Mouse (Mus musculus): ENCODE results near the gene Gm20388. TPM values are rescaled to one million over a fixed set of nuclear protein-coding genes. Genes with fewer than 3 reads are reported as not detected.
A peak's percentile ranks its signal among the peaks of the same experiment; 100 is the strongest.

The Gm20388 gene
- polyA plus RNA-seq, 1 experiment from 2014 or later, result not detected

DNA sequence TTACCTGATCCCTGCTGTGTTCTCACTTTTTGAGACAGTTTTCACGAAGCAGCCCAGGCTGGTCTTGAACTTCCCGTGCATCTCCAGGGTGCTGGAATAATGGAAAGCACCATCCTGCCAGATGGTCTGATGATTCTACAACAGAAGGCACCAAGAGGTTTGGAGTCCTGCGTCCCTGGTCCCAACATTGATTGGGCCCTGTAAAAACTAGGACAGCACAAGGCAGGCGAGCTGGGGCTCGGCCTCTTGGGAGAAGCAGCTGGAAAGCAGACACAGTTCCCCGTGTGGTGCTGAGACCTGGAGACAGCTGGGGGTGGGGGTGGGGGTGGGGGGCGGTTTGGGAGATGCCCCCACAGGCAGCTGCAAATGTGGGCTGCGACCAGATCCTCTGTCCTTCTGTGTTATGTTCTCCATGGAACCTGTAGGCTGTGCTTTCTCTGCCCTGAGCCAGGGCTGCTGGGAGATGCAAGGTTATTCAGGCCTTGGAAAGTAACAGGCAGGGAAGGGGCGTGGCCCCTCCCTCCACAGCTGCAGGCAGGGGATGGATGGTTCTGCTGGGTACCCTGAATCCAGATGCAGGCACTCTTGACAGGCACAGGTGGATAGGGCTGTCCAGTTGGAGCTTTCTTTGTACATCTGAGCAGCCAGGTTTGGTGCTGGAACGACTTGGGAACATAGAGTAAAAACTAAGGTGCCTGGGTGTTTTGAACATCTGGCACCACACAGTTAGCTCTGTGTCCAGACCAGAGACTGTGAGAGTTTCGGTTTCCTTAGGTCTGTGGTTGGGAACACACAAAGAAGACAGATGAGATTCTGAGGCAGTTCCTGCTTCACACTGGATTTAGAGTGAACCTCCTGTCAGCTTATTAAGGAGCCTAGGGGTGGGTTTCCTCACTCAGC, 314.1 kb downstream of the Gm20388 start:
- WGBS, result 58% methylated on average over 11 of the region's 11 CpGs
- no peak overlapping the region for H3K27ac ChIP-seq (replicated peaks in 1 of 2; ENCODE audit: control insufficient read depth in 1 of 2, insufficient read depth in 1 of 2, low read depth in 2 of 2, low read length in 2 of 2)
- no peak overlapping the region for H3K4me2 ChIP-seq (ENCODE audit: low read length)
- H3K4me1 ChIP-seq (ENCODE audit: control insufficient read depth in 2 of 2, insufficient read depth in 2 of 2, low read length in 2 of 2), result peaks cover 15 to 26% of the 10 kb centered on the region in 2 experiments
- no peaks in the 10 kb centered on the region for H3K36me3 ChIP-seq (ENCODE audit: control insufficient read depth, insufficient read depth, low read length)
- H3K9me3 ChIP-seq (ENCODE audit: control insufficient read depth, low read length), result no peaks in the 10 kb centered on the region
- ATAC-seq (ENCODE audit: insufficient number of reproducible peaks, insufficient read depth, low FRiP score, low read depth), result no peak
- H3K9ac ChIP-seq (ENCODE audit: low read length), result no peak overlapping the region
- no peak overlapping the region for H3K4me3 ChIP-seq (ENCODE audit: control insufficient read depth in 1 of 2, insufficient read depth in 1 of 2, low read depth in 1 of 2, low read length in 2 of 2)
- H3K27me3 ChIP-seq (ENCODE audit: control insufficient read depth, insufficient read depth, low read length), result peaks cover 10% of the 10 kb centered on the region; the same call in 1 of the 2 replicates

DNA sequence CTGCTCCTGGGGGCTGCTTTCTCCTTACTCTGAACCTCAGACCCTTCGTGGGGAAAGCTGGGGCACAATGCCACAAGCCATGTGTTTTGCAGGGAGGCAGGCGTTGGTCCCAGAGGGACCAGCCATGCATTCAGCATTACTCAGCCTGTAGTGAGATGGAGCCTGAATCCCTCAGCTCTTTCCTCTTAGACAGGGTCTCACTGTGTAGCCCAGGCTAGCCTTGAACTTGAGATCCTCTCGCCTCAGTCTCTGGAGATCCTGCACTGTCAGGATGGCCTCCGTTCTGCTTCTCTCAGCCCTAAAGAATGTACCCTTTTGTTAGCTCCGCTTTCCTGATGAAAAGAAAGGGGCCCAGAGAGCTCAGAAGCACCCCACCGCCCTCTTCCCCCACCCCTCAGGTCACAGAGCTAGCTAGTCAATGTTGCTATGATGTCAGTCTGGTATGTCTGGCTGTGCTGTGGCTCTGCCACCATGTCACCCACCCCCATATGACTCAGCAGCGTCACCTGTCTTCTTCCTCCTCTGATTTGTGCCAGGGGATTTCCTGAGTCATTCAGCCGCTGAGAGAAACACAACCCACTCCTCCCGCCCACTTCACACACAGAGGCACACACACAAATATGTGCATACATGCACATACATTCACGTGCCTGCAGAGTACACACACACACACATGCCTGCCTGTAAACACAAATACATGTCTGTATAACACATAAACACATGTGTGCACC, 314.9 kb downstream of the Gm20388 start:
- Histone ChIP-seq H3K27ac (replicated peaks in 1 of 2; ENCODE audit: control insufficient read depth in 1 of 2, insufficient read depth in 1 of 2, low read depth in 2 of 2, low read length in 2 of 2) (no peak overlapping the region), H3K9me3 (ENCODE audit: control insufficient read depth, low read length) (no peaks in the 10 kb centered on the region), H3K27me3 (ENCODE audit: control insufficient read depth, insufficient read depth, low read length) (peaks cover 12% of the 10 kb centered on the region; the same call in 1 of the 2 replicates), H3K4me3 (ENCODE audit: control insufficient read depth in 1 of 2, insufficient read depth in 1 of 2, low read depth in 1 of 2, low read length in 2 of 2) (no peak overlapping the region), H3K4me2 (ENCODE audit: low read length) (no peak overlapping the region), H3K4me1 (ENCODE audit: control insufficient read depth in 2 of 2, insufficient read depth in 2 of 2, low read length in 2 of 2) (peaks cover 20 to 34% of the 10 kb centered on the region in 2 experiments), H3K36me3 (ENCODE audit: control insufficient read depth, insufficient read depth, low read length) (no peaks in the 10 kb centered on the region), H3K9ac (ENCODE audit: low read length) (no peak overlapping the region)
- ATAC-seq (ENCODE audit: insufficient number of reproducible peaks, insufficient read depth, low FRiP score, low read depth), result no peak
- WGBS, result 51% methylated on average over 10 of the region's 10 CpGs

DNA sequence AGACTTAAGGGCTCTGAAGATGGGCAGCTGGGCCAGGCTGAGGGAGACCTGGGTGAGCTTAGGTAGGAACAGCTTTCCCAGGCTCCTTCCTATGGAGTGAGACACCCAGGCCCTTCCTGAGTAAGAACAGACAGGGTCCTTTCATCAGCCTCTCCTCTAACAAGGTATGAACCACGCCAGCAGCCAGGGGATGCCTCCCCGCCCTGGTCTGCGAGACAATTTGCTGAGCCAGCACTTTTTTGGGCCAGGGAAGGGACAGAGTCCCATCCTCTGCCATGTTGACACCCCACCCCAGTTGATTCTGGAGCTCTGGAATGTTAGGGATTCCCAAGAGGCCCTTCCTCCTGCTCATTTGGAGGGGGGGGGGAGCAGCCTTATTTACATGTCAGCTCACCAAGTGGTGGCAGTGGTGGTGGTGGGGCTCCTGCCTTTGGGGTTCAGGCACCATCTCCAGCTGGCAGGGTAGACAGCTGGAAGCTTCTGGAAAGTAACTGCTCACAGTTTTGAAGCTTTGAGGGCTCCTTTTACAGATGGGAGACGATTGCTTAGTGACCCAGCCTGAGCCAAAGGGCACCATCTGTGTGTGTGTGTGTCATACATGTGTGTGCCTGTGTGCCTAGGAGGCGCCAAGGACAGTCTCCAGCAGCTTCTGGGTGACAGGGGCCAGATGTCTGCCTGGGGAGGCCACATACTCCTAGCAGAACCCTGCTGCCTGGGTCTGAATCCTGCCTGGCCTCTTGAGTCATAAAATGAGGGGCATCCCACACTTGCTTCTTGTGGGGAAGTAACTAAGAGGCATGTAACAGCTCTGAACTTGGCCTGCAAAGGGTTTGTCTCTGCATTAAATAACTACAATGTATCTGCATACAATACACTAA, 316.3 kb downstream of the Gm20388 start:
- no peak overlapping the region for H3K27ac ChIP-seq (replicated peaks in 1 of 2; ENCODE audit: control insufficient read depth in 1 of 2, insufficient read depth in 1 of 2, low read depth in 2 of 2, low read length in 2 of 2)
- H3K9me3 ChIP-seq (ENCODE audit: control insufficient read depth, low read length), result no peaks in the 10 kb centered on the region
- H3K36me3 ChIP-seq (ENCODE audit: control insufficient read depth, insufficient read depth, low read length), result no peaks in the 10 kb centered on the region
- 54% methylated on average over 5 of the region's 5 CpGs for WGBS
- H3K4me3 ChIP-seq (ENCODE audit: control insufficient read depth in 1 of 2, insufficient read depth in 1 of 2, low read depth in 1 of 2, low read length in 2 of 2), result no peak overlapping the region
- peaks cover 14% of the 10 kb centered on the region for H3K27me3 ChIP-seq (ENCODE audit: control insufficient read depth, insufficient read depth, low read length)
- no peak overlapping the region for H3K9ac ChIP-seq (ENCODE audit: low read length)
- no peak for ATAC-seq (ENCODE audit: insufficient number of reproducible peaks, insufficient read depth, low FRiP score, low read depth)
- no peak overlapping the region for H3K4me2 ChIP-seq (ENCODE audit: low read length)
- peaks cover 30 to 46% of the 10 kb centered on the region in 2 experiments for H3K4me1 ChIP-seq (ENCODE audit: control insufficient read depth in 2 of 2, insufficient read depth in 2 of 2, low read length in 2 of 2)

DNA sequence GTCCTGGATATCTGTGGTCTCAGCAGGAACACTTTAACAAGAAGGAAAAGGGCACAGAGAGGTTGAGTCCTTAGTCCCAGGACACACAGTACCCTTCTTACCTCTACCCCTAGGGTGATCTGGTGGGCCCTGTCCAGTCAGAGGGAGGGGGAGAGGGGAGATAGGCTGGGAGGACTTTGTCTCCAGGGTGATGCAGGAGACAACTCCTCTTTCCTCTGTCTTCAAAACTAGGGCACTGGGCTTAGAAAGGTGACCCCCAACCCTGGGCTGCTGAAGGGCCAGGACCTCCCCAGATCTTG, 316.9 kb downstream of the Gm20388 start:
- no peaks in the 10 kb centered on the region for H3K9me3 ChIP-seq (ENCODE audit: control insufficient read depth, low read length)
- H3K4me2 ChIP-seq (ENCODE audit: low read length), result peak overlapping the region; percentile 80
- no peaks in the 10 kb centered on the region for H3K36me3 ChIP-seq (ENCODE audit: control insufficient read depth, insufficient read depth, low read length)
- no peak for ATAC-seq (ENCODE audit: insufficient number of reproducible peaks, insufficient read depth, low FRiP score, low read depth)
- peaks cover 32 to 52% of the 10 kb centered on the region in 2 experiments for H3K4me1 ChIP-seq (ENCODE audit: control insufficient read depth in 2 of 2, insufficient read depth in 2 of 2, low read length in 2 of 2)
- H3K27ac ChIP-seq (replicated peaks in 1 of 2; ENCODE audit: control insufficient read depth in 1 of 2, insufficient read depth in 1 of 2, low read depth in 2 of 2, low read length in 2 of 2), result no peak overlapping the region
- H3K4me3 ChIP-seq (ENCODE audit: control insufficient read depth in 1 of 2, insufficient read depth in 1 of 2, low read depth in 1 of 2, low read length in 2 of 2), result peak overlapping the region in 1 of 2 experiments; percentile 48; a peak in 1 of 4 replicates
- H3K9ac ChIP-seq (ENCODE audit: low read length), result no peak overlapping the region
- H3K27me3 ChIP-seq (ENCODE audit: control insufficient read depth, insufficient read depth, low read length), result peaks cover 13% of the 10 kb centered on the region

DNA sequence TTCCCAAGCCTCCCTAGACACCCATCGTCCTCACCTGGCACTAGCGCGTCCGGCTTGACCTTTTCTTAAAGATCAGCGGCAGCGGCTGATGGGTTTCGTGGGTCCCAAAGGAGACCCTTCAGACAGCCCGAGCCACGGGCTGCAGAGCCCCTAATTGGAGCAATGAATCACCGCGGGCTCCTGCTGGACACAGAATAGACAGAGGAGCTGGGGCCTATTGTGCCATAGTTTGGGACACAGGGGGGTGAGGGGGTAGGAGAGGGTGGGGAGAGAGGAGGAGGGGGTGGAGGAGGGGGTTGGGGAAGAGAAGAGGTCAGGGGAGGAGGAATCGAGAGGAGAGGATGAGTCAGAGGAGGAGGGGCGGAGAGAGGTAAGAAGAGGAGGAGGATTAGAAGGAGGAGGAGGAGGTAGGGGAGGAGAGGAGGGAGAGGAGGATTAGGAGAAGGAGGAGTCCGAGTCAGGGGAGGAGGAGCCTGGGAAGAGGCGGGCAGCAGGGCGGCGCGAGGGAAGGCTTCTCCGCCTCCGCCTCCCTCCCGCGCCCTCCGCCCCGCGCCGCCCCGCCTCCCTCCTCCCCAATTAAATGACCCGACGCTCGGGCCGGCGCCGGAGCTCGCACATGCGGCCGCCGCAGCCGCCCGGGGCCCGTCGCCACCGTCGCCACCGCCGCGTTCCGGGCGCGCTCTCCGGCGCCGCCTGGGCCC, 317.4 kb downstream of the Gm20388 start, which contains the start of gene Gse1:
Gse1 (plus strand) TSS at position 566 of the 701 bp plus-strand sequence.
- Histone ChIP-seq H3K4me1 (ENCODE audit: control insufficient read depth in 2 of 2, insufficient read depth in 2 of 2, low read length in 2 of 2) (peaks cover 32 to 57% of the 10 kb centered on the region in 2 experiments), H3K4me3 (ENCODE audit: control insufficient read depth in 1 of 2, insufficient read depth in 1 of 2, low read depth in 1 of 2, low read length in 2 of 2) (peak within 1 kb of the TSS; percentile 48 to 61), H3K27me3 (ENCODE audit: control insufficient read depth, insufficient read depth, low read length) (peaks cover 14% of the 10 kb centered on the region), H3K27ac (replicated peaks in 1 of 2; ENCODE audit: control insufficient read depth in 1 of 2, insufficient read depth in 1 of 2, low read depth in 2 of 2, low read length in 2 of 2) (no peak within 1 kb of the TSS), H3K36me3 (ENCODE audit: control insufficient read depth, insufficient read depth, low read length) (no peaks in the 10 kb centered on the region), H3K9me3 (ENCODE audit: control insufficient read depth, low read length) (no peaks in the 10 kb centered on the region), H3K9ac (ENCODE audit: low read length) (peak within 1 kb of the TSS; percentile 64), H3K4me2 (ENCODE audit: low read length) (peak within 1 kb of the TSS; percentile 80)
- peak; percentile 74 for ATAC-seq (ENCODE audit: insufficient number of reproducible peaks, insufficient read depth, low FRiP score, low read depth)
- 7% methylated on average over 28 of the region's 52 CpGs for WGBS

DNA sequence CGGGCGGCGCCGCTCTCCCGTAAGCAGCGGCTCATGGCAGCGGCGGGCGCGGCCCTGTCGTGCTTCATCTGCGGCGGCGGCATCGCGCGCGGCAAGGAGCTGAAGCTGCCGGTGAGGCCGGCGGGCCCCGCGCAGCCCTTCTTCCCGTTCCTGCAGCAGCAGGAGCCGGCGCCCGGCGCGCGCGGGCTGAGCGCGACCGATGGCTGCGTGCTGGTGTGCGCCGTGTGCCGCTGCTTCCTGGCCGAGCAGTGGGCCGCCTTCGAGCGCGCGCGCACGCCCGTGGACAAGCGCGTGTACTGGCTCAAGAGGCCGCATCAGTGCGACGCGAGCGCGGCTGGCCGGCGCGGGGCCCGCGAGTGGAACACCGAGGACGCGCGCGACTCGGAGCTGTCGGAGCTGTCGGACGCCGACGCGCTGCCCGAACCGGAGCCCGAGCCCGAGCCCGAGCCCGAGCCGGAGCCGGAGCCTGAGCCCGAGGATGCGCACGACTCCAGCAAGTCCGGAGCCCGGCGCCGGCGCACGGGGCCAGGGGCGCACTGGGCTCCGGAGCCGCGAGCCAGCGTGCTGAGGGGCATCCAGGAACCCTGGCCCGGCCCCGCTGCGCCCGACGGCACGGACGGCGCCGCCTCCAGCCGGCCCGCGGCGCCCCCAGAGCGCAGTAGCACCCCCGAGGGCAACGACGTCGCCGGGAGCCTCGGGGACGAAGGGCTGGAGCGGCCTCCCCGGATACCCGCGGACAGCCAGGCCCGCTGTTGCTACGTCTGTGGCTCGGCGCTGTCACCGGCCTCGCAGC, 318.3 kb downstream of the Gm20388 start:
- Histone ChIP-seq H3K36me3 (ENCODE audit: control insufficient read depth, insufficient read depth, low read length) (no peaks in the 10 kb centered on the region), H3K9ac (ENCODE audit: low read length) (peak overlapping the region; percentile 64), H3K4me3 (ENCODE audit: control insufficient read depth in 1 of 2, insufficient read depth in 1 of 2, low read depth in 1 of 2, low read length in 2 of 2) (peak overlapping the region; percentile 48 to 61), H3K27ac (replicated peaks in 1 of 2; ENCODE audit: control insufficient read depth in 1 of 2, insufficient read depth in 1 of 2, low read depth in 2 of 2, low read length in 2 of 2) (no peak overlapping the region), H3K4me2 (ENCODE audit: low read length) (peak overlapping the region; percentile 80), H3K4me1 (ENCODE audit: control insufficient read depth in 2 of 2, insufficient read depth in 2 of 2, low read length in 2 of 2) (peaks cover 32 to 59% of the 10 kb centered on the region in 2 experiments), H3K9me3 (ENCODE audit: control insufficient read depth, low read length) (no peaks in the 10 kb centered on the region), H3K27me3 (ENCODE audit: control insufficient read depth, insufficient read depth, low read length) (peaks cover 16% of the 10 kb centered on the region)
- no peak for ATAC-seq (ENCODE audit: insufficient number of reproducible peaks, insufficient read depth, low FRiP score, low read depth)
- WGBS, result under 1% methylated on average over 115 of the region's 125 CpGs

Data from heart, embryonic 14.5 days (tissue).